Mouse (Mus musculus) heart, adult 2 months (tissue): ENCODE results near the gene Mettl15.

Source experiments
- CTCF ChIP-seq: fragments of 200-600 bp; IDR thresholded peaks from 2 replicates; pipeline ENCODE4 v1.8.1; 2022; ENCODE audit warnings: antibody characterized with exemption, mild to moderate bottlenecking, moderate library complexity
- EP300 ChIP-seq: fragments of 200-500 bp; IDR thresholded peaks from 2 replicates; pipeline ENCODE4 v1.6.1; 2011; ENCODE audit warnings: low read depth, low read length, control low read depth; ENCODE audit not compliant: insufficient read depth

DNA sequence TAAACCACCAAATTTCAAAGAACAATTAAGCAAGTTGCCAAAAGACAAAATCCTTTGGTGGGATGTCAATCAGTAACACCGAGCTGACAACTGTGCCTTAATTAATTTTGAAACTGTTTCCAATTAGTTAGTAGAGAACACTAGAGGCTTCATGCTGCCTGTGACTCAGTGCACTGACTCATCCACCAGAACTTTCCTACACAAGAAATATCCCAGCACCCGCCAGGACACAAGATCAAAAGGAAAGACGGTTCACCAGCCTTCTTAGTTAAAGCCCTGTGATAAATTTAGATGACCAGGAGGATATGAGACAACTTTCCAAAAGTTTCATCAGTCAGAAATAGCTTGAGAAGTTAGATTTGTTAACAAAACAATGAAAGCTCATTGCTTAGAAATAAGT, 38.6 kb downstream of the Mettl15 start:
- no peak for TF ChIP-seq CTCF
- no peak for TF ChIP-seq EP300
